Mouse (Mus musculus) kidney, postnatal 4 days (tissue): ENCODE data around the gene Hoxa11.

Source experiments
- DNase-seq, 2 experiments: peaks; one replicate each; pipeline ENCODE4 v3.0.0; 2021; ENCODE audit warnings: mixed read lengths in 2 of 2

The Hoxa11 gene

GRCm38 (mm10) chr6:52265306-52265912 lies 19.8 kb upstream of the Hoxa11 start:
- no peak for DNase-seq

- DNase-seq: no peak
Observed at GRCm38 (mm10) chr6:52264106-52264790, 18.6 kb upstream of the Hoxa11 start.

GRCm38 (mm10) chr6:52263321-52263585 lies 17.6 kb upstream of the Hoxa11 start:
- no peak for DNase-seq

- peak in 1 of 2 experiments; percentile 48 for DNase-seq
Observed at GRCm38 (mm10) chr6:52262463-52263320, 17.1 kb upstream of the Hoxa11 start.

GRCm38 (mm10) chr6:52261751-52262462 lies 16.3 kb upstream of the Hoxa11 start:
- DNase-seq: no peak

GRCm38 (mm10) chr6:52260654-52261575 lies 15.3 kb upstream of the Hoxa11 start, which contains the start of gene Hoxa13:
Hoxa13 (minus strand) TSS chr6:52260880.
- DNase-seq: peak; percentile 55 to 68

GRCm38 (mm10) chr6:52259811-52260261 lies 14.2 kb upstream of the Hoxa11 start:
- DNase-seq: peak in 1 of 2 experiments; percentile 55

GRCm38 (mm10) chr6:52259081-52259790 lies 13.6 kb upstream of the Hoxa11 start:
- peak in 1 of 2 experiments; percentile 56 for DNase-seq

- DNase-seq: peak; percentile 93 to 94
Observed at GRCm38 (mm10) chr6:52256956-52257355, 11.3 kb upstream of the Hoxa11 start.

GRCm38 (mm10) chr6:52253511-52254500 lies 8.2 kb upstream of the Hoxa11 start:
- peak; percentile 49 to 60 for DNase-seq

- peak in 1 of 2 experiments; percentile 55 for DNase-seq
Observed at GRCm38 (mm10) chr6:52252775-52253376, 7.3 kb upstream of the Hoxa11 start.

- DNase-seq: no peak
Observed at GRCm38 (mm10) chr6:52252016-52252774, 6.6 kb upstream of the Hoxa11 start.

- no peak for DNase-seq
Observed at GRCm38 (mm10) chr6:52251177-52251879, 5.7 kb upstream of the Hoxa11 start.

GRCm38 (mm10) chr6:52249826-52250225 lies 4.2 kb upstream of the Hoxa11 start:
- DNase-seq: no peak

GRCm38 (mm10) chr6:52249415-52249738 lies 3.8 kb upstream of the Hoxa11 start:
- no peak for DNase-seq

- peak; percentile 57 to 71 for DNase-seq
Observed at GRCm38 (mm10) chr6:52248638-52249414, 3.2 kb upstream of the Hoxa11 start.
